Mouse (Mus musculus) gastrocnemius, postnatal 36 days (tissue): ENCODE results near the gene Slc1a2. TPM values are rescaled to one million over a fixed set of nuclear protein-coding genes. Genes with fewer than 3 reads are reported as not detected.
A peak's percentile ranks its signal among the peaks of the same experiment; 100 is the strongest.

ENCODE experiments used
- DNase-seq, 2 experiments: peaks; one replicate each; pipeline ENCODE4 v3.0.0; 2022
- intact Hi-C: fragments of 180-260 bp; cut with DNase I; formaldehyde crosslinking; loops from one replicate; pipeline ENCODE4 v1.15.1; 2025
- total RNA-seq, 2 experiments: library from RNA; stranded (reverse); gene quantifications; 2 replicates each; pipeline ENCODE4 v1.2.3; 2021

Slc1a2 gene
- total RNA-seq, 2 experiments from 2014 or later = 0.20 to 0.69 TPM

DNA sequence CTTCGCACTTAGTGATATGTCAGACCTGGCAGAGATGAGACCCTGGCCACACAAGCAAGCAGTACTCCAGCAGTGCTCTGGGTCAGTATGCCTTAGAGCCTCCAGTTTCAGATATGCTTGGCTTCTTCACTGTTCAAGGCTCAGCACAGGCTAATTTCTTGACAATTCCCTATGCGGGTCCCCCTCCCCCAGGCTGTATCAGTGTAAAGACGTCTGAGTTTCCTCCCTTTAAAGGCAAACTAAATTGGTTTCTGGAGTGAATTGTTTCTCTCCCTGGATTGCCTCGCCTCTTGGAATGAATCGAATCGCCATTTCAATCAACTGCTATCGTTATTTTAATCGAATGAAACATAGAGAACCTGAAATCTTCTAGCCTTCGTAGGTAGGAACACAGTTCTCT is 4.5 kb downstream of the Slc1a2 start:
- intact Hi-C loops = no loop called here
- DNase-seq = no peak

DNA sequence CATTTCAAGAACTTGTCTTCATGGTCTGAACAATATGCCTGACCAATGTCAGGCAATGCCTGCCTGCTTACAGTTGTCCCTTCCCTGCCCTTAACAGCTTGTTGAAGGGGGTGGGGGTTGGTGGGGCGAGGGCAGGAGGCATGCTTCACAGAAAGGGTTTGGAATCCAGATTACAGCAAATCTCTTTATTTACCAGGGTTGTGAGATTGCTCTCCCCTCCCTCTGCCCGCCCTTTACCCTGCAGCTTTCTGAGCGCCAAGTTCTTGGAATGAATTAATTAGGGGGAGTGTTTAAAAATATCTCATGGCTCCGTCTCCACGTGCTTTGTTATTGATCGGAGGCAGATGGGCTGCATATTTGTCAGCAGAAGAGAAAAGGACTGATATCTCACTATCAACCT is 4.9 kb downstream of the Slc1a2 start:
- intact Hi-C loops = no loop called here
- DNase-seq = no peak

DNA sequence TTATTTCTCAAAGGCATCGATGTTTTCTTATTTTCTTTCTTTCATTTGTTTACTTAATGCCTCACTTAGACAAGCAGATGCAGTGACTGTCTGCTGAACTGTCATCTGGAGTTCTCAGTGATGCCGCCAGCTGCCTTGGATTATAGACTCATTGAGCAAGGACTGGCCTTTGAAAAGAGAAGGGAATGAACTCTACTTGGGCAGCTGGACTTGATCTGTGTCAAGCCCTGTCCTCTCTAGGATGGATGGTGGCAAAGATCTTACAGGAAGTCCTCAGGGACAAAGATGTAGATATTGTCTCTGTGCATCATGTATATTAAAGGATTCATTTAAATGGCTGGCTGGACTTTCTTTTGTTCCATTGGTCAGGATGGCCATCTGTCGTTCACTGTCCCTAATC is 5.4 kb downstream of the Slc1a2 start:
- DNase-seq = no peak
- intact Hi-C loops = no loop called here

DNA sequence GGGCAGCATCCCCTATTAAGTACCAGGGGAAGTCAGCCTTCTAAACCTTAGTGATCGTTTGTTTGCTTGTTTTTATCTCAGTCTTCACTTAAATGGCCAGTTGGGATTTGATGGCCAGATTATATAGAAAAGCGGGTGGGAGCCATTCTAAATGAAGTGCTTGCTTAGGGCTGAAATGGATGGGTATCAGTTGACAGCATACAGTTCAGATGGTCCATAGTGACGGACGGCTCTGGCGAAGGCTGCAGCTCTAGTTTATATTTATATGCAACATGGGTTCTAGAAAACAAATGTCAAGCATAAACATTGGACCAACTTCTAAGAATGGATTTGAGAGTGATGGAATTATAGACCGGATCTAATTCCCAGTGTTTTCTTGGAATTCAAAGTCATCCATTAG is 9.5 kb downstream of the Slc1a2 start:
- no peak for DNase-seq
- intact Hi-C loops = no loop called here

DNA sequence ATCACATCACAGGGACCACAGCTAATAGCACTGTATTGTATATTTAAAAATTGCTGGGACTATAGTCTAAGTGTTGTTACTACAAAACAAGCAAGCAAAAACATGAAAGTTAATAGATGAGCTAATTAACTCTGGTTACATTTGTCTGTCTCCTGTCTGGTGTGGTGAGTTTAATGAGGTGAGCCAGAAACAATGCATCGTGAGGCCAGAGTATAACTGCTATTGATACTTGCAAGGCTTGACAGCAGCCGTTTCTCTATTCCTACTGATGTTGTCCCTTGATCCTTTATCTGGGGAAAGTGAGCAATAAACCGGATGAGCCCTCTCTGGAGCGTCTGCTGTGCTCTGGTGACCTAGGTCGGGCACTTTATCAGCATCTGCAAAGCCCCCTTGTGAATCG is 11.1 kb downstream of the Slc1a2 start:
- DNase-seq = no peak
- intact Hi-C loops = no loop called here

DNA sequence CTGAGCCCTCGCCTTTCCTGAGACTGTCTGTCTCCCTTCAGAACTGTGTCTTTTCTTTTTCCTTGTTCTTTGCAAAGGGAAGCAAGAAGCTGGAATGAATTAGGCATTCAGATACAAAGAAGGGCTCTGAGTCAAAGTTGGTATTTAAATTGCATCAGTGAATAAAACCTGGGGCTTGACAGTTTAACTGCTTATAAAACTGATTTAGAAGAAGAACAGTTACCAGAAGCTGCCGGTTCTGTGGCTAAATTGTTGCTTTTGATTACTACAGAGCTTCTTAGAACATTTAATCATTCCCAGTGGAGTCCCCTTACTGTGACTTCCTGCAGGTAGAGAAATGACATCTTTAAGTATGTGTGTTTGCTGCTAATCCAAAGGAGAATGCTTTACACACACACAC is 16.1 kb downstream of the Slc1a2 start:
- DNase-seq = no peak
- intact Hi-C loops = no loop called here

DNA sequence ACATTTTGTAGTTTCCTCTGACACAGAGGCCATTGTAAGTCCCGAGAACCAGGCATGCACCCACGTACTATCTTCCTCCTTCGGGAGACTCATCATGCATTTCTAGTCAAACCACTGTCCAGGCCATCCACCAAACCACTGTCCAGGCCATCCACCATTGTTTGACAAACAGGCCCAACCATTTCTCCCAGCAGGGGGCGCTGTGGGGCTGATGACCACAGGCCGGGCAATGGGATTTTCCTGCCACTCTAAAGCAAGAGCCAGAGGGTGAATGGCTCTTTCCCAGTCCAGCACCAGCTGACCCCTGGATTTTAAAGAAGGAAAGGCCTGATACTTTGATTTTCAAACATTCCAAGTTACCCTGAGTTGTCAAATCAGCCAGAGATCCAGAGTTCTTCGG is 16.8 kb downstream of the Slc1a2 start:
- intact Hi-C loops = no loop called here
- DNase-seq = peak; percentile 27 to 37

DNA sequence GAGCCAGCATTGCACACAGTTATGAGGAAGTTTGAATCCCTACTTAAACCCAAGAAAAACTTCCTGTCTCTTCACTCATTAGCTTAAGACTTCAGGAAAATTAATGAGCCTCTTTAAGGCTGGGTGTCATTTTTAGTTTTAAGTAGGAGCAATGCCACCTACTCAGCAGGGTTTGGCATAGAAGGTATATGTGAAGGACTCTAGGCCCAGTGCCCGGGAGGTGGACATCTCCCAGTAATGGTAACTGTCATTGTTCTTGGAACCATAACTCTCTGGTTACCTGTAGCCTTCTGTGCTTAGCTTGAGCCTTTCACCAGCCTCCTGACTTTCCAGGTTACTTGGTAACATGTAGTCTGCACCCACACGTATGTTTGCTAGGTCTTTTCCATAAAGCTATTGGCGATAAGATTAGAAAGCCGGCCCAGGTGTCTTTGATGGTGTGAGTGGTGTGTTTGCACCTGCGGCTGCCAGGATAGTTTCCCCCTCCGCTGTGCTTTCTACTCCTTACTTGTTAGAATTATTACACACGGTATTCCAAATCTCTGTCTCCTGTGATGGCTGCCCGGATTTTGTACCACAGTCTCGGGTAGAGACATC is 18.4 kb downstream of the Slc1a2 start:
- intact Hi-C loops = no loop called here
- DNase-seq = no peak

DNA sequence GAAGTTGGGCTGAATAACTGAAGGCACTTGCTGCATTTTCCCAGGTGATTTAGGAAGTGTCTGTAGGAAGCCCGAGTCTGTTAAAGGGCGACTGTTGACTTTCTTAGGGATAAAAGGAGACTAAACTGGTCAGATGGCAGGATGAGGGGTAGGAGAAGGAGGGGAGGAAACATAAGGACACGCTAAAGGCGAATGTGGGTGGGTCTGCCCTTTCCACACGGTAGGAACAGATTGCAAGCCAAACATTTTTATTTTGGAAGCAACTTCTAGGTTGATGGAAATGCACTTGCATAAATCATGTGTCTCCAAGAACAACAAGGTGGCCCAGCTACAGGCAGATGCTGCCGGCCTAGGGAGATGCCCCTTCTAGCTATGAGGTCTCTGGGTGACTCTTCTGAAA is 18.9 kb downstream of the Slc1a2 start:
- no peak for DNase-seq
- intact Hi-C loops = no loop called here

DNA sequence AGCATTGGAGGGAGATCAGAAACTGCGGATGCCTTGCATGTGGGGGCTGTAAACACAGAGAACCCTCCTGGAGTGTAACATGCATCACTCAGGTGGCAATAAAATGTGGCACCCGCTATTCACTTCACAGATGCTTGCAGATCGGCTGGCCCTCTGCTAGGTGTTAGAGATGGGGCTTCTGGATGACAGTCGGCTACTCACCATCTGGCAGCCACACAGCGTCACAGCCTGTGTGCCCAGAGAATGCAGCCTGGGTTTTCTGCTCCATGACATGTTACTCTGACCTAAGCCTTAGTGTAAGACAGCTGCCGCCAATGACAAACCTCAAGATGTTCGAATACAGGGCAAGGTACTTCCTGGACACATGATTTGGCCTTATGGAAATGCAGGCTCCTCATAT is 22.9 kb downstream of the Slc1a2 start:
- intact Hi-C loops = loop anchor here (5.0 to 10.0 kb wide), 3 partner anchors 341 to 663 kb away; no protein-coding TSS in a partner anchor
- no peak for DNase-seq

DNA sequence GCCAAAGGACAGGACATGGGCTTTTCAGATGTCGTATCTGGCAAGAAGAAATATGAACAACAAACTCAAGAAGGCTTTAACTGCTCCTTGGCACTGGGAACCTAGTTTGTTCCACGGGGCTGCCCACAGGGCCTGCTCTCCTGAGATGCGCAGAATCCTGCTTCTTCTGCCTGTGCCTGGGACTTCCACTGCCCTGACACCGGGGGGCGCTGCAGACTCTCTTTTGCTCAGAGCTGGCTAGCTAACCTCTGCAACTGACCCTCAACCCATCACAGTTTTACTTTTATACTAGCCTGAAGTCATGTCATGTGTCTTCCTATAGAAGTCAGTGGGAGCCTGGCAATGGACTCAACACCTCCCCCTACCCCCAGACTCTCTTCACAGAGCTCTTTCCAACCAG is 23.7 kb downstream of the Slc1a2 start:
- peak; percentile 28 to 48 for DNase-seq
- intact Hi-C loops = loop anchor here (5.0 to 10.0 kb wide), 3 partner anchors 340 to 663 kb away; no protein-coding TSS in a partner anchor

DNA sequence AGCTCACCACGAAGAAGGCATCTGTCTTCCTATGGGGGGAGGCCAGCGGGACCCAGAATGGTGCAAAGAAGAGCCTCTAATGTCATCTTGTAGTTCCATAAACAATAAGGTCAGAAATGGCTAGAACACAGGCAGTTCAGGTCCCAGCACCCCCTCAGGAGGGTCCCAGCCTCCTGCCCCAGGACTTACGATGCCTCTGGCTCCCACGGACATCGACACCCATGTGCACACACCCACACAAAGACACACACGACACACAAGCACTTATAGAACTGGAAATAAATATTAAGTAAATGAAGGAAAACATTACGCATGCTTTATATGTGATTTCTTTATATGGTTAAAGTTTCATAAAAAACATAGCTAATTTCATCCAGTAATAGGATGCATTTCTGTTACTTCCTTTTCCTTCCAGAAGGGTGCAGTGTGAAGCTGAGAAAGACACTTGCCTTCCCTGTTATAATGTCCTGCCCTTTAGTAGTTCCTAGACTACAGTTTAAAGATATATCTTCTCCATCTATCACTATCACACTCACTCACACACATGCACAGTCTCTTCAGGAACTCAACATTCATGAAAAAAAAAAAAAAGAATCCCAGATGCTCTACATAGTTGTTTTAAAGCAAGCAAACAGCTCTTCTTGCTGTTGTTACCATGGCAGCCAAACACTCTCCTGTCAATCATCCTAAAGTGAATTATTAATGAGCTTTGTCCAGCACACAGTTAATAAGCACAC is 27.1 kb downstream of the Slc1a2 start:
- intact Hi-C loops = loop anchor here (10.0 kb wide), 1 partner anchor 659 kb away; no protein-coding TSS in a partner anchor
- DNase-seq = no peak

DNA sequence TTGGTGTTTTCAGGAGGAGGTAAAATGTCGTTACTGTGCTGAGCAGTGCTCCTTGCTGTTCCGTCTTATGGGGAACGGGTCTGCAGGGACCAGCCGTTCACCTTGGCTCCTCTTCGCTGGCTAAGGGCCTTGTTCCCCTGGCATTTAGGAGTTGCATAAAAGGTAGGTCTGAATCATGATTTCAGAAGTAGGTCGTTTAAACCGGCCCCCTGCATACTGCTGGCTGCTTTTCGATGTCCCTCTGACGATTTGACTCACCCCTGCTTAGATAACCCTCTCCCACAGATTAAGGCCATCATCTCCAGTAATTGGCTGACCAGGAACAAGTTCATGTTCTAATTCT is 27.6 kb downstream of the Slc1a2 start:
- DNase-seq = no peak
- intact Hi-C loops = loop anchor here (10.0 kb wide), 1 partner anchor 659 kb away; no protein-coding TSS in a partner anchor

DNA sequence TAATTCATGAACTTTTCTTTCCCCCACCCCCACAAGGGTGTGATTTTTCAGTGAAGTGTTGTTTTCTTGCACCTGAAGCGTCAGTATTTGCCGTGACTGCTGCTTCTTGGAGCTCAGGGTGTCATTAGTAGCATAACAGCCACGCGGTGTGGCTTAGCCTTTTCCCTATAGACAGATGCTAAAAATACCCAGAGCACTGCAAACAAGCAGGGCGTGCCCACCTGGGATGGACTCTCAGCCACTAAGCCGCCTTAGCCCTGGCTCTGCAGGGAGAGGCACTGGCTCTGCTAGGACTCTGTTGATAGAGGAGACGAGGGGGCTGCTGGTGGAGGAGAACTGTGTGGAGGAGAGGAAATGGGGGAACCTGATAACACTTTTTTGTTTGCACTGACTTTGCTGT is 35.1 kb downstream of the Slc1a2 start:
- intact Hi-C loops = no loop called here
- no peak for DNase-seq

DNA sequence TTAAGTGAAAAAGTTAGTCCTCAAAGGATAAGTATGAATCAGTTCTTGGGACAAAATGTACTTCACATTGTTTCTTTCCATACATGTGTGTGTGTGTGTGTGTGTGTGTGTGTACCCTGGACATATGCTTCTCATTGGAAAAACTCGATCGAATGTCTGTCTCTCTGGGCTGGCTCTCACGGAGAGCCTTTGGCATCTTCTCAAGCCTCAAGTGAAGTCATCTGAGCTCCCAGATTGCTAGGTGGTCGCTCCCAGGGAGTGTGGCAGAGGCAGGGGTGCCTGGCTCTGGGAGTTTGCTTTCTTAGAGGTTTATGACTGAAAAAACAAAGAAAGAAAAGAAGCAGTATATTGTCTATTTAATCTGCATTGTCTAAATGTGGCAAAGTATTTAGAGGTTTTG is 36.3 kb downstream of the Slc1a2 start:
- DNase-seq = no peak
- intact Hi-C loops = no loop called here

DNA sequence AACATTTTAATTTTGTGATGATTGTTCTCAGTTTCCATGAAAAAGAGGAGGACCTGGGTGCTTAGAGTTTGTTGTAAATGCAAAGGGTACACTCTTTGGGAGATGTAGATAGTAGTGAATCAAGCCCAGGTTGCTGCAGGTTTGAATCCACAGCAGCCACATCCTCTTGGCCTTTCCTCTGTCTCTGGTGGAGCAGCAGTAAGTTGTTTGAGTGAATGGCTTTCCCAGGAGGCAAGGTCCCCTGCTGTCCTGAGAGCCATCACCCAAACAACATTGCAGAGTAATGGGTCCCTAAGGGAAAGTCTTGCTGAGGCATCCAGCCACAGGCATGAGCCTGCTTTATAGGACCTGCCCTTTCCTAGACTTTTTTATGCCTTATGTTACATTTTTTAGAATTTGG is 37.1 kb downstream of the Slc1a2 start:
- intact Hi-C loops = no loop called here

DNA sequence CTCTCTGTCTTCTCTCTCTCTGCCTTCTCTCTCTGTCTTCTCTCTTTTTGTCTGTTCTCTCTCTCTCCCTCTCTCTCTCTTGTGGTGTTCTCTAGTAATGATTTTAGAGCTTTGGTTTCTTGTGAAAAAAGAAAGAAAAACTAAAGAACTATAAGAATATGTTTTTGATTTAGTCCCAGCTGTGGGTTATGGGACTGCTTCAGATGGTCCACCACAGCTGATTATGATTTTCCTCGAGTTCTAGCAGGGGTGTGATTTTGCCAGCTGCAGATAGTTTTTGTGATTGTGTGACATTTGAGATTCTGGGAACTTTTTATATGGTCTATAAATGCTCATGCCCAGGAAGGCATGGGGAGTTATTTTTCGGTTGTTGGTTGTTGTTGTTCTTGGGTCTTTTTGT is 39.3 kb downstream of the Slc1a2 start:
- intact Hi-C loops = no loop called here
- no peak for DNase-seq

More for the DNA sequence above, 37.1 kb downstream of the Slc1a2 start:
- no peak for DNase-seq

DNA sequence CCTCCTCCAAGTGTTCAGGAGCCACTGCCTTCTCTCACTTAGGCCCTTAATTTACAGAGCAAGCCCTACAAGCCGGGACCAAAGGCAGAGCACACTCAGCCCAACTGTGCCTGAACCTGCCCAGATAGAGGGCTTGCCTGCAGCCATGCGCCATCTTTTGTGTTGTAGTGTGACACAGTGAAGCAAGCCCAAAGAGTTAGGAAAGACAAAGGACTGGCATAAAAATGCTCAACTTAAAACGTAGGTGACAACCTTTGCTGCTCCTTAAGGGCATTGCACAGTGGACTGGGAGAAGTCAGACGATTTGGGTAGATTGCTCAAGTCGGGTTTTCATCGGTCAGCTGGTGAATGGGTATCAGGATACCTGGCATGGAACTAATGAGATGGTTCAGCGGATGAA is 41.5 kb downstream of the Slc1a2 start:
- no peak for DNase-seq
- intact Hi-C loops = no loop called here

DNA sequence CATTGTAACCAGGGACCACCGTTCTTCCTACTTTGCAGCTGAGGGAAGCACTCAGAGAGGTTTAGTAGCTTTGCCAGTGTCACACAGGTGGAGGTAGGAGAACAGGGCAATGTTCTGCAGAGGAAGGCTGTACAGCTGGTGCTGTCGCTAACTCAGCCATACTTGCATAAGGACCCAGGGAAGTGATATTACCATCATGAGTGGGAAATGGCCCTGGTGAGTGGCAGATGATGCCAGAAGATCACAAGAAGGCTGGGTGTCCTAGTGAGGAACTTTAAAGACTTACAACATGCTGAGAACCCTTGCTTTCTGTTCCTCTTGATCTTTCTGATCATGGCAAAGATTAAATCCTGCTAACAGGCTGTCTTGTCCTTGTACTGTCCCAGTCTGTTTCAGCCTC is 42.2 kb downstream of the Slc1a2 start:
- no peak for DNase-seq
- intact Hi-C loops = no loop called here

DNA sequence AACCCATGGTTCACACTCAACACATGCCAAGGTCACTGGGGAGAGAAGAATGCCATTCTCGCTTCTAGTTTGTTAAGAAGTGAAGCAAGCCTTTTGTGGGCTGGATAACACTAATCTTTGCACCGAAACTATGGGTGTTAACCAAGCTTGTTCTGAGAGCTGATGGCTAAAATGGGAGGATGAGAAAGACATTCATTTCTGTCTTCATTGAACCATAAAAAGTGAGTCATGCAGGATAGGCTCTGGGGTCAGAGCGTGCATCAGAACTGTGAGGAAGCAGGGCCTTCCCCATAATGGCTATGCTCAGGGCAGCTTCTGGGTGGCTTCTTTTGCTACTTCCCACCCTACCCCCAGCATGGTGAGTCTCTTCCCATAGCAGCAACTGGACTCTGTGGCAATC is 42.9 kb downstream of the Slc1a2 start:
- no peak for DNase-seq
- intact Hi-C loops = no loop called here

DNA sequence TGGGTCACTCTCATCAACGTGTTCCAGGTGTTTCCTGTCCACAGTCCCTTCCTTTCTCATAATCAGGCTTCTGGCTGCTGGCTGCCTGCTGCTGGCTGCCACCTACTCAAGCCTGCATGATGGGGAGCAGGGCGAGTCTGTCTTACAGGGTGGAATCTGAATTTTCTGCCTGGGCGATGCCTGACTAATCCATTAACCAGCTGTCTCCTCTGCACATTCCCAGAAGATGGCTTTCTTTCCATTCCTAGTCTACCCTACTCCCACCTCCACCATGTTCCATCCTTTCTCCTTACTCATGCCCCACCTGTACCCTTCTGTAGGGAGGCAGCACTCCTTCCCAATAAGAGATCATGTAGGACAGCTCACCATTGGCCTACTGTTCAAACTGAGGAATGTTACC is 45.1 kb downstream of the Slc1a2 start:
- intact Hi-C loops = no loop called here
- DNase-seq = no peak

DNA sequence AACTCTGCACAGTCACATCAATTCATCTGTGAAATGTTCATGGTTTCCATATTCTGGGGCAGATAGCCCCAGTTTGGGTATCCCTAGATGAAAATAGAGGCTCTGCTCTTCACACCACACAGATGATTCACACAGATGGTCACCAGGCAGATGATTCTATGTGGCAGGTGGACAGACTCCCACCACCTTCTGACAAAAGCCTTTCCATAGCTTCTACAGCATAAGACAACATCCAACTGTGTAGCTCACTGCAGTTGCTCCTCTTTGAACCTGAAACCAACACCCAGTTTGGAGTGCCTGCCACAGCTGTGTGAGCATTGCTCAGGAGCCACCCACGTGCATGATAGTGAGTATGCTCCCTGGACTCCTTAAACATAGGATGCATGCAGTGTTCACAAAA is 46.3 kb downstream of the Slc1a2 start:
- intact Hi-C loops = no loop called here
- DNase-seq = no peak
